Mouse (Mus musculus): ENCODE measurements around the gene Rbks. TPM values are rescaled to one million over a fixed set of nuclear protein-coding genes. Genes with fewer than 3 reads are reported as not detected.

Gene Rbks
- polyA plus RNA-seq, 1 experiment from 2014 or later: 9.8 TPM

DNA sequence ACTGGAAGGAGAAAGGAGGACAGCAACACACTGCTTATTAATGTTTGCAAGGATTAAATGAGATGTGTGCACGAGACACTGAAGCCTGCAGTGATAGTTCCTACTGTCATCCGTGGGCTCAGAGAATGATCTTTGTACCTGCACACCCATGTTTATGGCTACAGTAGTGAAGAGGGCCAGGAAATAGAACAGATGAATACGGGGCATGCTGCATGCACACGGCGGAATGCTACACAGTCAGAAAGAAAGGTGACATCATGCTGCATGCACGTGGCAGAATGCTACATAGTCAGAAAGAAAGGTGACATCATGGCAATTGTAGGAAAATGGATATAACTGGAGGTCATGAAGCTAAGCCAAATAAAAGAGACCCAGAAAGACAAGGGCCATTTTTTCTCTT, 50.9 kb downstream of the Rbks start:
- Histone ChIP-seq H3K4me1 (ENCODE audit: insufficient read depth, low read depth, low read length) (no peaks in the 10 kb centered on the region), H3K27ac (ENCODE audit: low read length) (no peak overlapping the region), H3K36me3 (ENCODE audit: insufficient read depth, low read length) (no peaks in the 10 kb centered on the region), H3K27me3 (replicated peaks; ENCODE audit: insufficient read depth, low read length) (no peaks in the 10 kb centered on the region), H3K9me3 (ENCODE audit: low read length) (no peaks in the 10 kb centered on the region), H3K4me2 (replicated peaks; ENCODE audit: low read depth, low read length) (no peak overlapping the region), H3K9ac (replicated peaks; ENCODE audit: low read depth) (no peak overlapping the region), H3K4me3 (ENCODE audit: low read depth, low read length) (no peak overlapping the region)
- TF ChIP-seq CTCF (IDR thresholded peaks at IDR 0.05) (no peak), EP300 (IDR thresholded peaks at IDR 0.05) (no peak)
- WGBS: 75% methylated on average over 6 of the region's 6 CpGs
- DNase-seq (ENCODE audit: low spot score) (no peak), ATAC-seq (no peak)

- no peaks in the 10 kb centered on the region for H3K4me1 ChIP-seq (ENCODE audit: insufficient read depth, low read depth, low read length)
- no peak for ATAC-seq
- no peak for TF ChIP-seq CTCF (IDR thresholded peaks at IDR 0.05)
- no peak for TF ChIP-seq EP300 (IDR thresholded peaks at IDR 0.05)
- no peaks in the 10 kb centered on the region for H3K27me3 ChIP-seq (replicated peaks; ENCODE audit: insufficient read depth, low read length)
- H3K4me3 ChIP-seq (ENCODE audit: low read depth, low read length): no peak overlapping the region
- H3K4me2 ChIP-seq (replicated peaks; ENCODE audit: low read depth, low read length): no peak overlapping the region
- no peaks in the 10 kb centered on the region for H3K9me3 ChIP-seq (ENCODE audit: low read length)
- WGBS: 88% methylated on average over 6 of the region's 6 CpGs
- no peak for DNase-seq (ENCODE audit: low spot score)
- no peaks in the 10 kb centered on the region for H3K36me3 ChIP-seq (ENCODE audit: insufficient read depth, low read length)
- no peak overlapping the region for H3K9ac ChIP-seq (replicated peaks; ENCODE audit: low read depth)
- H3K27ac ChIP-seq (ENCODE audit: low read length): no peak overlapping the region
Measured at GRCm38 (mm10) chr5:31645798-31646197, 51.6 kb downstream of the Rbks start.

GRCm38 (mm10) chr5:31644847-31645246, 52.6 kb downstream of the Rbks start:
- Histone ChIP-seq H3K27ac (ENCODE audit: low read length) (no peak overlapping the region), H3K4me1 (ENCODE audit: insufficient read depth, low read depth, low read length) (no peaks in the 10 kb centered on the region), H3K36me3 (ENCODE audit: insufficient read depth, low read length) (no peaks in the 10 kb centered on the region), H3K9ac (replicated peaks; ENCODE audit: low read depth) (no peak overlapping the region), H3K9me3 (ENCODE audit: low read length) (no peaks in the 10 kb centered on the region), H3K4me2 (replicated peaks; ENCODE audit: low read depth, low read length) (no peak overlapping the region), H3K4me3 (ENCODE audit: low read depth, low read length) (no peak overlapping the region), H3K27me3 (replicated peaks; ENCODE audit: insufficient read depth, low read length) (no peaks in the 10 kb centered on the region)
- no peak for DNase-seq (ENCODE audit: low spot score)
- ATAC-seq: no peak
- TF ChIP-seq EP300 (IDR thresholded peaks at IDR 0.05): no peak
- no peak for TF ChIP-seq CTCF (IDR thresholded peaks at IDR 0.05)
- 83% methylated on average over 6 of the region's 6 CpGs for WGBS

DNA sequence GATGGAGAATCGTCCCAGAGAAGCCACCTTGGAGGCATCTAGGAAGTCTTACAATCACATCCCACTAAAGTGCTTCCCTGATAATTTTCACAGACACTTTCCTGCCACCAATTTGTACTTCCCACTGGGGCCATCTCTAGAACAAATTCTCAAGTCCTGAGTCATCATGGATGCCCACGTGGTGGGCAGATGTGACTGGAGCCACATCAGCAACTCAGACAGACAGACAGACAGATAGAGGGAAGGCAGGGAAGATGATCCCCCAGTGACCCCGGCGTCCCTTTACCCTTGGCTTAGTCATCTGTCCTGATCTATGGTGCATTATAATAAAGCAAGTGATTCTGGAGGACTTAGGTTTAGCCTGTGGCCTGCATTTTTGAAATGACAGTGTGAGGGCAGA, 53.2 kb downstream of the Rbks start:
- no peak overlapping the region for H3K4me2 ChIP-seq (replicated peaks; ENCODE audit: low read depth, low read length)
- 75% methylated on average over 4 of the region's 4 CpGs for WGBS
- H3K36me3 ChIP-seq (ENCODE audit: insufficient read depth, low read length): no peaks in the 10 kb centered on the region
- no peak for ATAC-seq
- no peaks in the 10 kb centered on the region for H3K4me1 ChIP-seq (ENCODE audit: insufficient read depth, low read depth, low read length)
- no peaks in the 10 kb centered on the region for H3K27me3 ChIP-seq (replicated peaks; ENCODE audit: insufficient read depth, low read length)
- no peaks in the 10 kb centered on the region for H3K9me3 ChIP-seq (ENCODE audit: low read length)
- TF ChIP-seq CTCF (IDR thresholded peaks at IDR 0.05) (no peak), EP300 (IDR thresholded peaks at IDR 0.05) (no peak)
- H3K27ac ChIP-seq (ENCODE audit: low read length): no peak overlapping the region
- H3K9ac ChIP-seq (replicated peaks; ENCODE audit: low read depth): no peak overlapping the region
- no peak for DNase-seq (ENCODE audit: low spot score)
- H3K4me3 ChIP-seq (ENCODE audit: low read depth, low read length): no peak overlapping the region

- H3K9ac ChIP-seq (replicated peaks; ENCODE audit: low read depth): no peak overlapping the region
- no peaks in the 10 kb centered on the region for H3K9me3 ChIP-seq (ENCODE audit: low read length)
- H3K4me1 ChIP-seq (ENCODE audit: insufficient read depth, low read depth, low read length): no peaks in the 10 kb centered on the region
- TF ChIP-seq EP300 (IDR thresholded peaks at IDR 0.05): no peak
- TF ChIP-seq CTCF (IDR thresholded peaks at IDR 0.05): no peak
- H3K4me2 ChIP-seq (replicated peaks; ENCODE audit: low read depth, low read length): no peak overlapping the region
- no peak for DNase-seq (ENCODE audit: low spot score)
- H3K36me3 ChIP-seq (ENCODE audit: insufficient read depth, low read length): no peaks in the 10 kb centered on the region
- no peak overlapping the region for H3K4me3 ChIP-seq (ENCODE audit: low read depth, low read length)
- ATAC-seq: no peak
- WGBS: 89% methylated on average over 3 of the region's 3 CpGs
- H3K27me3 ChIP-seq (replicated peaks; ENCODE audit: insufficient read depth, low read length): no peaks in the 10 kb centered on the region
- no peak overlapping the region for H3K27ac ChIP-seq (ENCODE audit: low read length)
Measured at GRCm38 (mm10) chr5:31642300-31642699, 55.1 kb downstream of the Rbks start.

GRCm38 (mm10) chr5:31640542-31640941, 56.9 kb downstream of the Rbks start:
- Histone ChIP-seq H3K27me3 (replicated peaks; ENCODE audit: insufficient read depth, low read length) (no peaks in the 10 kb centered on the region), H3K4me1 (ENCODE audit: insufficient read depth, low read depth, low read length) (no peaks in the 10 kb centered on the region), H3K27ac (ENCODE audit: low read length) (no peak overlapping the region), H3K9me3 (ENCODE audit: low read length) (no peaks in the 10 kb centered on the region), H3K9ac (replicated peaks; ENCODE audit: low read depth) (no peak overlapping the region), H3K4me3 (ENCODE audit: low read depth, low read length) (no peak overlapping the region), H3K36me3 (ENCODE audit: insufficient read depth, low read length) (no peaks in the 10 kb centered on the region), H3K4me2 (replicated peaks; ENCODE audit: low read depth, low read length) (no peak overlapping the region)
- TF ChIP-seq EP300 (IDR thresholded peaks at IDR 0.05): no peak
- TF ChIP-seq CTCF (IDR thresholded peaks at IDR 0.05): no peak
- no peak for ATAC-seq
- 80% methylated on average over 2 of the region's 2 CpGs for WGBS
- no peak for DNase-seq (ENCODE audit: low spot score)

GRCm38 (mm10) chr5:31636636-31637253, 60.7 kb downstream of the Rbks start:
- Histone ChIP-seq H3K4me3 (ENCODE audit: low read depth, low read length) (no peak overlapping the region), H3K4me2 (replicated peaks; ENCODE audit: low read depth, low read length) (no peak overlapping the region), H3K4me1 (ENCODE audit: insufficient read depth, low read depth, low read length) (no peaks in the 10 kb centered on the region), H3K36me3 (ENCODE audit: insufficient read depth, low read length) (no peaks in the 10 kb centered on the region), H3K27me3 (replicated peaks; ENCODE audit: insufficient read depth, low read length) (no peaks in the 10 kb centered on the region), H3K27ac (ENCODE audit: low read length) (peak overlapping the region; percentile 51; the same call in 1 of the 2 replicates), H3K9me3 (ENCODE audit: low read length) (no peaks in the 10 kb centered on the region), H3K9ac (replicated peaks; ENCODE audit: low read depth) (no peak overlapping the region)
- ATAC-seq (peak; percentile 84), DNase-seq (ENCODE audit: low spot score) (peak; percentile 62)
- WGBS: 42% methylated on average over 9 of the region's 9 CpGs
- peak; percentile 32; the same call in 1 of the 2 replicates for TF ChIP-seq EP300 (IDR thresholded peaks at IDR 0.05)
- no peak for TF ChIP-seq CTCF (IDR thresholded peaks at IDR 0.05)
